In genomic region chr17:26647283-26647682, GRCm38 (mm10) we compare ENCODE assay signal across 12 mouse cellular contexts. TPM values are rescaled to one million over a fixed set of nuclear protein-coding genes. Genes with fewer than 3 reads are reported as not detected.
A peak's percentile ranks its signal among the peaks of the same experiment; 100 is the strongest.
DNase-seq lines count a peak whose midpoint lies in the region; ATAC-seq and TF ChIP-seq lines count a peak whose summit lies in the region.
"Had no signal": no experiment of that assay in that cellular context is flagged by ENCODE, and none has a peak within 500 bp of the region (broad histone marks: within the 10 kb centered on the region; RNA-seq: fewer than 3 reads in every experiment).

No protein-coding gene starts in this region.

- H3K36me3 ChIP-seq in kidney, postnatal 0 days (ENCODE audit: insufficient read depth, low read length) = peaks cover 52% of the 10 kb centered on the region
- H3K36me3 ChIP-seq in midbrain, embryonic 10.5 days = peaks cover 93% of the 10 kb centered on the region

- H3K4me2 ChIP-seq in kidney, postnatal 0 days (ENCODE audit: low read length) = no peak overlapping the region

- intact Hi-C loops in gastrocnemius, adult 2 months (cut with DNase I) = no loop called here

- no peak overlapping the region; the same call in 1 of the 2 replicates for H3K27ac ChIP-seq in gastrocnemius, adult 2 months
- peak overlapping the region; percentile 36; the same call in 1 of the 2 replicates for H3K27ac ChIP-seq in kidney, postnatal 0 days
- no peak overlapping the region for H3K27ac ChIP-seq in midbrain, embryonic 10.5 days (replicated peaks)

- H3K4me1 ChIP-seq in kidney, postnatal 0 days (replicated peaks; ENCODE audit: insufficient read depth, low read length) = no peaks in the 10 kb centered on the region
- H3K4me1 ChIP-seq in midbrain, embryonic 10.5 days = peaks cover 20% of the 10 kb centered on the region

- no peak overlapping the region for H3K9ac ChIP-seq in kidney, postnatal 0 days (ENCODE audit: low read depth, low read length)

- no peak overlapping the region for H3K4me3 ChIP-seq in gastrocnemius, adult 2 months
- H3K4me3 ChIP-seq in kidney, postnatal 0 days (replicated peaks; ENCODE audit: low read depth, low read length) = no peak overlapping the region
- H3K4me3 ChIP-seq in midbrain, embryonic 10.5 days = no peak overlapping the region
- H3K4me3 ChIP-seq: myocyte had no signal

- ATAC-seq in kidney, postnatal 0 days (replicated peaks; ENCODE audit: low FRiP score, low read depth) = no peak
- no peak for ATAC-seq in CD4-positive, CD25-positive, alpha-beta regulatory T cell, adult 4 months

- H3K27me3 ChIP-seq in kidney, postnatal 0 days (ENCODE audit: insufficient read depth, low read length) = no peaks in the 10 kb centered on the region
- no peaks in the 10 kb centered on the region for H3K27me3 ChIP-seq in midbrain, embryonic 10.5 days (ENCODE audit: low read depth, poor library complexity, severe bottlenecking)

- 29% methylated on average over 13 of the region's 13 CpGs for WGBS in kidney, postnatal 0 days
- WGBS in midbrain, embryonic 10.5 days = 83% methylated on average over 13 of the region's 13 CpGs

- no peak for TF ChIP-seq CTCF in gastrocnemius, adult 2 months (IDR thresholded peaks at IDR 0.05)
- TF ChIP-seq CTCF in kidney, postnatal 0 days (IDR thresholded peaks at IDR 0.05; ENCODE audit: low read depth) = no peak

- H3K9me3 ChIP-seq in kidney, postnatal 0 days (replicated peaks; ENCODE audit: low read length) = no peaks in the 10 kb centered on the region
- no peaks in the 10 kb centered on the region for H3K9me3 ChIP-seq in midbrain, embryonic 10.5 days (replicated peaks)

- peak; percentile 18 for DNase-seq in gastrocnemius, adult 2 months
- DNase-seq in gastrocnemius, postnatal 25 days = no peak
- DNase-seq in kidney, postnatal 0 days (ENCODE audit: low spot score) = peak; percentile 61
- DNase-seq in kidney, adult 9 months = no peak
- DNase-seq in embryo, embryonic 11 days = peak; percentile 25
- DNase-seq in lung, postnatal 10 days = peak; percentile 51
- no peak for DNase-seq in midbrain, embryonic 10.5 days (ENCODE audit: low spot score)
- DNase-seq: adrenal gland, adult 8-10 months; B cell, adult 2 months; cerebellum, adult 8-10 months had no signal

RNA-seq across cellular contexts. Expression of gene Atp6v0e, which starts 15.7 kb away (rescaled TPM):
- total RNA-seq in gastrocnemius, adult 2 months (2021) = 10 to 100 TPM; 28.7 to 31.2 TPM
- total RNA-seq in gastrocnemius, postnatal 25 days (2021) = 10 to 100 TPM; 29.7 to 43.1 TPM
- 459 and 492 TPM in 2 replicates for polyA plus RNA-seq in kidney, postnatal 0 days (2015; fragmentation: Nextera tagmentation; extraction: Ambion mirVana)
- 100 to 1,000 TPM; 354 to 386 TPM for polyA plus RNA-seq in CD4-positive, CD25-positive, alpha-beta regulatory T cell, adult 4 months (2017; shearing (Covaris generic))
- 117 and 122 TPM in 2 replicates for polyA plus RNA-seq in midbrain, embryonic 10.5 days (2016; fragmentation: Nextera tagmentation; extraction: Ambion mirVana)

Comparison
In these comparisons a context has a peak if more than half of its experiments do, and no peak if none do; other contexts are left out.
1. DNase-seq: peak in gastrocnemius, adult 2 months (single experiment), kidney, postnatal 0 days (single experiment), embryo, embryonic 11 days (single experiment) and lung, postnatal 10 days (single experiment); none in gastrocnemius, postnatal 25 days (single experiment), kidney, adult 9 months (single experiment) and midbrain, embryonic 10.5 days (single experiment).